Mouse (Mus musculus): ENCODE measurements around the gene Hoxa1.

DNA sequence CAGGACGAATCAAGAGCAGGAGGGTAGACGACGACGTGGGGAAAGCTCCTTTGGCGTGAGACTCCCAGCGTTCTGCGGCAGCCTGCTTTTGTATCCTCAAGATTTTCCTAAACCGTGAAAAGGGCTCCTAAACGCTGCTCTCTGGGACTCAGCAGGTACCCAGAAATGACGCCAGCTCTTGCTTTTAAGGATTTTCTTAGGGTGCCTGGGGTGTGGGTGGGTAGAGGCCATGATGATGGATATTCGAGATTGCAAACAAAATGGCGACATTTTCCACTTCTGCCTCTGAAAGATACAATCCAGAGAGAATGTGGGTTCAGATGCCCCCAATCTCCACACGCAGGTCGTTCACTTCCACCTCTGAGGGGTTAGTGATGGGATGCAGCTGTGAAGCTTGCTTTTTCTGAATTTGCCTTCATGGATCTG is 9.6 kb upstream of the Hoxa1 start:
- no peak for TF ChIP-seq GATA1 (IDR thresholded peaks at IDR 0.05; ENCODE audit: low read length)
- TF ChIP-seq TAL1 (IDR thresholded peaks at IDR 0.05; ENCODE audit: low read length) = no peak

Data from erythroblast, embryonic 14.5 days (primary cell).